Mouse (Mus musculus) gonadal fat pad, adult 2 months (tissue): ENCODE data around the gene Ubl3. TPM values are rescaled to one million over a fixed set of nuclear protein-coding genes. Genes with fewer than 3 reads are reported as not detected.

ENCODE experiments used
- DNase-seq: peaks from one replicate; pipeline ENCODE4 v3.0.0-alpha.2; 2012; ENCODE audit warnings: low read depth
- polyA plus RNA-seq: library from polyadenylated mRNA; depleted of rRNA; stranded (reverse); fragments of >200 nt; gene quantifications from 2 replicates; pipeline ENCODE4 v1.2.3, GENCODE M21; 2012

Ubl3 gene
- polyA plus RNA-seq, 1 experiment, result 72.2 TPM

DNA sequence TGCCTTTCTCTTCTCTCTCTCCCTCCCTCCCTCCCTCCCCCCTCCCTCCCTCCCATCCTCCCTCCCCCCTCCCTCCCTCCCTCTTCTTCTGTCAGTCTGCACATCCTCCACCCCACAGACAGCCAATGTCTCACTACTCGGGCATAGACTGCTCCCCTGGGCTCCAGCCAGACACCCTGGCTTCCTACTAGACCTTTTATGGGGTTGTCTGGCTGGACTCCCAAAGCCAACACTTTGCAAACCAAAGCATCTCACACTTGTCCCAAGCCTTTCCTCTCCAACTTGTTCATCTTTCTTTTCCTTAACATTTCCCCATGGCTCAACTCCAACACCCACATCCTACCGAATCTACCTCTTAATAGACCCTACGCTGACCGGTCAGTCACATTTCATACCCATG is 10.7 kb upstream of the Ubl3 start:
- DNase-seq, result no peak

DNA sequence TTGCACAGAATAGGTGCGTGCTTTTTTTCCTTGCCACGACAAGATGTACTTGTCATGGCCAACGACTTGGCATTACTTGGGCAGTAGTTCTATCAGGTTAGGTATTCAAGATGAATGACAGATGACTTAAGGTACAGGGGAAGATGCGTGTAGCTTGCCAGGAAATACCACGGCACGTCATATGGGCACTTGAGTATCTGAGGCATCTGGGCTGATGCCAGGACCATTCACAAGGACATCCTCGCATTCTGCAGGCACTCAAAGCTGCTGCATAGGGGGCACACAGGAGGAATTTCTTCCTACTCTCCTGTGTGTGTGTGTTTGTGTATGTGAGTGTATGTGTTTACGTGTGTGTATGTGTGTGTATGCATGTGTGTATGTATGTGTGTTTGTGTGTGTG is 9.6 kb upstream of the Ubl3 start:
- DNase-seq, result no peak

DNA sequence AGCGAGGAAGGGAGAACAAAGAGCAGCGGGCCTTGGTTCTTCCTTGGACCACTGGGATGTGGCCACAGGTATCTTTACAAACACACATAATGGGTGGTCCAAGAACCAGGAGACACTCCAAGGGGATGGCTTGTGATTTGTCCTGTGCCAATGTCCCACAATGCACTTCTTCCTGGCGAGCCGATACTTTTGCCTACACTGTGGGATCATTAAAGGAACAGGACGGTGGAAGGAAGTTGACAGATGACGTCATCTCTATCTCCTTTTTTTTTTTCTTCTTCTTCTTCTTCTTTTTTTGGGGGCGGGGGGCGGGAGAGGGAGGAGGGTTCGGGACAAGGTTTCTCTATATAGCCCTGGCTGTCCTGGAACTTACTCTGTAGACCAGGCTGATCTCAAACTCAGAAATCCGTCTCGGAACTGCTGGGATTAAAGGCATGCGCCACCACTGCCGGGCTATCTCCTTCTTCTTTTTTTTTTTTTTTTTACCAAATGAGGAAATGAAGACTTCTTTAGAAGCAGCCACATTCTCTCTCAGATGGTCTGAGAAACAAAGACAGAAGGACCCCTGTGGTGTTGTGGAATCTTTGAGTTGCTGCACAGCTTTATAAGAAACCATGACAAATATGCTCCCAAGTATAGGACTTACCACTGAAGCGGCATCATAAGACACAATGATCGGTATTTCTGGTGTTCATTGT is 6.8 kb upstream of the Ubl3 start:
- DNase-seq, result no peak

DNA sequence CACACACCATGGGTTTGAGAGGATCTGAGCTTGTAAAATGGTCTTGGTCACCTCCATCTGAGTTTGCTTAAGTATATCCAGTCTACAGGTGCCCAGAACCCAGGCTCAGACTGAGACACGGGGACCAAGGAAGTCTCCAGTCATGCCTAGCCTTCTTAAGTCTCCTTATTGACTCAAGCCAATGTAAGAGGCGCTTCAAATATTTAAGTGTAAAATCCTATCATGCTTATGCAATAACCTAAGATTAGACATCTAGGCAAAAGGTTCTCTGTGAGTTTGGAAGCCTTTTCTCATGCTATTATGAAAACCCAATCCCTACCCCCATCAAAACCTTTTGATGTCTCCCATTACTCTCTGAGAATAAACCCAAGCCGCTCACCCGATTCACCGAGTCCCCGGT is 5.9 kb upstream of the Ubl3 start:
- DNase-seq, result no peak

DNA sequence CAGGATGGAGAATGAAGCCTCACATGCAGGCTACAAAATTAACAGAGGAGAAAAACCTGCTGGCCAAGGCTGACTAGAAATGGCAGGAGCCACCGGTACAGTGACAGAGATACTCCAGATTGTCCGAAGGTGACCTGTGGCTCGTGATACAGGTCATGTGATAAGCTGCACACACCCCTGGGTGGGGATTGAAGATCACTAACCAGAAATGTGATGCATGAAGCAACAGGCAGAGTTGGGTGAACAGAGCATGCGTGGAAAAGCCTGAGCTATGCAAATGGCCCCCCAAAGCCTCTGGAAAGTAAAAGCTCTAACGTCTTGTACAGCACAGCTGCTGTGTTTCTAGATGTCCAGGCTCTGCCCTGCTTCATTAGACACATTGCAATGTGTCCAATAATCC is 3.9 kb upstream of the Ubl3 start:
- DNase-seq, result no peak

DNA sequence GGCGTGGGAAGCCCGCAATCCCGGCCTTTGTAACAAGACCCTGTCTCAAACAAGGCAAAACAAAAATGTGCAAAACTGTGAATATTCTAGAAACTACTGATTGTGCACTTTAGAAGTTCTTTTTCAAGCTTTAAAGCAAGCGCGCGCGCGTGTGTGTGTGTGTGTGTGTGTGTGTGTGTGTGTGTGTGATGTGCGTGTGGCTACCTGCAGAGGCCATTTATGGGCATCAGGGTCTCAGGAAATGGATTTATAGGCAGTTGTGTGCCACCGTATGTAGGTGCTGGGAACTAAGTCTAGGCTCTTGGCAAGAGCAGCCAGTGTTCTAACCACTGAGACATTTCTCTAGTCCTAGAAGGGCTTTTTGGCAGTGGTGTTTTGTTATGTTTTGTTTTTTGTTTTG is 2.6 kb upstream of the Ubl3 start:
- DNase-seq, result no peak

DNA sequence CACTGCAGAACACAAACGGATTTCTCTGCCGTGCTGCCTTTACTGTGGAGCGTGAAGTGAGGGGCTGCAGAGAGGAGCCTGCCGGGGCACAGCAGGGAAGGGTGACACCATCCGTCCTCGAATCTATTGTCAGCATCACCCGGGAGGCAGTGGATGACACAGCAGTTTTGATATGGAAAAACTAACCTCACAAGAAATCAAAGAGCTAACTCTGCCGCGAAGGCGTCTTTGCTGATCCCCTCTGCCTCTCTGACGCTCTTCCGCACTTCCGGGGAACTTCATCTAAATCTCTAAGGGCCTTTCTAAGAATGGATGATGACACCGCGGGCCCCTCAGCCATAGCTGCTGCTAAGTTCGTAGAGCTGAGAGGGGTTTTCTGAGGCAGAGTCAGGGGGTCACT is 2.1 kb upstream of the Ubl3 start:
- no peak for DNase-seq

DNA sequence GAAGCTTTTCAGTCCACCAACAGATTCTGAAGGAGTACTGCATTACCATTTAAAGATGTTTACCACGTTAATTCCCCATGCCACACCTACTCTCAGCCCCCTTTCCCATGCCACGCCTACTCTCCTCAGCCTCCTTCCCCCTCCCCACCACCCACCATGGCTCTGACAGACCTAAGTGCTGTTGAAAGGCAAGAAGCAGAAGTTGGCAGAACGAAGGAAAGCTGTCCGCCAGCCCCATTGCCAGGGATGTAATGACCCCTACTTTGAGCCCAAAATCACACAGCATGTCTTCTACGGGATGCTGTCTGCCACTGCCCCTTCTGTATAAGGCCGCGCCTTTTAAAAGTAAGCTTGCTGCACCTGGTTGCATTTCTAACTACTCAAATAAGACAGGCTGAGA is 1.7 kb upstream of the Ubl3 start:
- DNase-seq, result no peak

DNA sequence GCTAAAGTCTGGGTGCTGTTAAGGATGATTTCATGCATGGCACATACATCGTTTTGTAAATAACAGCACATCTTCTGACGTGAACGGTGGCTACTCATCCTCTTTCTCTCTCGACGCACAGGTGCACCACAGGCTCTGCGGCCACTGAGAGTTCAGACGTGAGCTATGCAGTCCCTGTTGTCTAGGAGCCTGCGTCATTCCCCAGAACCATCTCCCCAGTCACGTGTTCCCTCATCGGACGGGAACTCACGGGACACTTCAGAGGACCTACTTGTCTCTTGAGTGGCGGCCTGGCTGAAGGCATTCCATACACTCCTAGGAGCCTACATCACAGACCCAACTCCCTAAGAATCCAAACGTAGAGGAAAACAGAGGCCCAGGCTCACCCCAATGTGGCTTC is 1.1 kb upstream of the Ubl3 start:
- DNase-seq, result no peak

DNA sequence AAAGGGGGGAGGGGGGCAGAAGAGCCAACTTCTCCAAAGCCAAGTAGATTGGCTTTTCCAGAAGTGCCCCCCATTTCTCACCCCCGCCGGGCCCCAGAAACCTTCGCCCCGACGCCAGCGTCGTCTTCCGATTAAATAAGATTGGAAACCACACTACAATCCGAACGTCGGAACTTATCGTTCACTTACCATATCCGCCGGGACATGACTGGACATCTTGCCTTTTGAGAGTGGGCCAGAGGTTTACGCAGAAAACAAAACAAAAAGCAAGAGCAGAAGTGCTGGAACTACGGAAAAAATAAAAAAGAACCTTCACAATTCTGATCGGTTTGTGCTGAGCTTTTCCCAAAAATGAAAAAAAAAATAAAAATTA is 839 bp downstream of the Ubl3 start:
- DNase-seq, result no peak

DNA sequence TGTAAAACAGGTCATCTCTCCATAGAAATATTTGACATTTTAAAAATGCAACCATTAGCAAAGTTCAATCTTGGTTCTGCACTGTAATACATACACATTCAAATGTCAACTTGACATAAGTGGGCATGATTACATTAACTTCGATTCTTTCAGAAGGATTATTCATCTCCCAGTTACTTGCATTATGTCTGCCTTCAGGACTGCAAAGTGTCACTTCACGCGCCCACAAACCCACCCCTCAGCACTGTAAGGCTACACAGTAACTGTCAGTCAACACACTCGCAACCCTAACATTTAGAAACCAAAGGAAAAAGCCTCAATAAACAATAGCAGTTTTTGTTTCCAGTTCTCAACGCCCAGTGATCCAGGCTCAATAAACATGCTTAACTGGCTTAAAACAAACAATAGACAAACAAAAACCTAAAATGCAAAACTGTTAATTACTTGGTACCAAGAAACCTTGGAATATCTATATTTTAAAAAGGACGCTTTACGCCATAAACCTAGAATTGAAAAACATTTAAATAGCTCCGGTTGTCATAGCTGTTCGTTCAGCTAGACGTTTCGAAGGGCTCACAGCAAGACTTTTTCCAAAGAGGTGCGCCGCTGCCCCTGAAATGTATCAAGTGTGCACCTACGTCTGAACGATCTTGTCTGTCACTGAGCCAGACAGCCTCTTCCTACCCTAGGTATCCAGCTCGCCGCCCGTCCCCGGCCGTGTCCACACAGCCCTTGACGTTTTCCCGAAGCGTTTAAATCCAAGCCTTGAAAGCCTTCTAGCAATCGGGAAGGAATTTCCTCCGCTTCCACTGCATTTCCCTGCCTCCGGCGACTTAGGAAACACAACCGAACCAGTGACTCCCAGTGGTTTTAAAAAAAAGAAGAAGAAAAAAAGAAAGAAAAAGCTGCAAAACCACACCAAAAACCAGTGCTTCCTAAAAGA is 1.5 kb downstream of the Ubl3 start:
- no peak for DNase-seq

DNA sequence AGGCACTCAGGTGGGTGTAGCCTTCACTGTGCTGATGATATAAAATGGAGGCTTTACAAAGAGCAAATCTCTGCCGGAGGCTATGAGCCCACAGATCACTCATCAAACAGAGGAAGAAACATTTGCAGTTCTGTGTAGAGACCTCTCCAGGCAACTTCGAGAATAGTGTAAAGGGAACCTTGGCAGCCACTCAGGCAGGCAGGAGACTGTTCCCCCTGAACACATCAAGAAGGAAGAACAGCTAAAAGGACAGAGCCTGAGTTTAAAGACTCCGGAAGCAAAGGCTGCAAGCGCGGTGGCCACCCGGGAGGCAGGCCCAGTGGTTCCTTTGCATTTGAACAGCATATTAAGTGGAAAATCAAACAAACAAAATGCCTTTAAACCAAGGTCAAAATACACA is 2.2 kb downstream of the Ubl3 start:
- no peak for DNase-seq

DNA sequence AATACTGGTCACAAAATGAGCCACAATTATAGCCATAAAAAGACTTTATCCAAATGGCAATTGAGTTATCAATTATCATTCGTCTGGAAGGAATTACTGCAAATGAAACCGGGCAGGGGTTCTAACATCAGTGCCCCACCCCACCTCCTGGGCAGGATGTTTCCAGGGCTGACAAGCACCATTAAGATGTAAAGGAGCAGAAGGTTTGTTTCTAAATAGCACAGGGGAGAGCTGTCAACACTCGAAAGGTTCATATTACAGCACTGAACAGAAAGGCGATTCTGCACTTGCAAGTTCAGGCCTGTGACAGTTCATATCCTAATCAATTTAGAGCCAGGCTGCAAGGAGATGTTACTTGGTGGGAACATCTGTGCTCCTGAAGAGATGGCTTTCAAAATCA is 3.3 kb downstream of the Ubl3 start:
- no peak for DNase-seq

DNA sequence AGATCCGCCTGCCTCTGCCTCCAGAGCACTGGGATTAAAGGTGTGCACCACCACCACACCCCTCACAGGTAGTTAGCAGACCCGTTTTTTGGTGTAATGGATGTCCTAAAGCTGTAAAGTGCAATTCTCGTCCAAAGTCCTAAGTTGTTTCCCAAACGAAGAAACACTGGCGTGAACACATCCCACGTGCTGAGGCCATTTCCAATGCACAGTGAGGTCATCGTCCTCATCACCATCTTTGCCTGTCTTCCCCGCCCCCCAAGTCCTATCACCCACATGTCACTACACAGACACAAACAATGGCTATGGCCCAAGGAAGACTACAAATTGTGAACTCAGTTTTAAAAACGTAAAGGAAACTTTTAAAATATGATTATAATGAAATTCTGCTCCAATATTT is 4.0 kb downstream of the Ubl3 start:
- DNase-seq, result no peak

DNA sequence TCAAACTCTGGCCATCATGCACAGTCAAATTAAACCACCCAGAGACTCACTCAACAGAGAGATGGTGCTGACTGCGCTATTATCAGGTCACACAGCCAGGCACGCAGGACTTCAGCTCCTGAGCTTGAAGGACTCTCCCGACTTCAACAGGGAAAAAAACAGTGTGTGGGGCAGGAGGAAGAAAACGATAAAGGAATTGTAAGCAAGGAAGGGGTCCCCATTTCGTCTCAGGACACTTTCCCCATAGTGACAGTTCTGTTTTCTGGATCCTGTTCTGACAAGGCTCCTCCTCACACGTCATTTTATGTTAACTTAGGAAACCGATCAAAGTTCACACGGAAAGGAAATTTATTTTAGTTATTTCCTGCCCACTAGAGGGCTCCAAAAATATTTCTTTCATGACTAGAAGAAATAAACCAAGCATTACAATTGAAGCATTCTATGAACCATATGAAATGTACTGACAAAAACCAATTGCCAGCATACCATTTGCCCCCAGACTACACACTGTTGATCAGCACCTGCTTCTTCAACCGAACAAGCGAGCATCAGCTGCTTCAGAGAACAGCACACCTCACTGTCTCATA is 4.6 kb downstream of the Ubl3 start:
- DNase-seq, result no peak

DNA sequence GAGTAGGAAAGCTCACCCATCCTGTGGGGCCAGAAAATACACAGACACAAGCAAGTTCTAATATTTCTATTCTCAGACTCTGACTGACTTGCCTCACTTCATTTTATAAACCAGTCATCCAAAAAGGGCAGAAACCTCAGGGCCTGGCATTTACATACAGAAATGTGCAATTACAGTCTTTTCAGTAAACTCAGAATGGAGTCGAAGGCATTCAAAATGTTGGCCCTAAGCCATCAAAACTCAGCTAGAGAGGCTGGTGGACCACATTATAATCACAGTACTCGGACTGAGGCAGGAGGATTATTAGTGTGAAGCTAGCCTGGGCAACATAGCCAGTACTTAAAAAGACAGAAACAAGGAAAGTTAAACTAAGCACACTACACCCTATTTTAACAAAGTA is 5.6 kb downstream of the Ubl3 start:
- DNase-seq, result no peak

DNA sequence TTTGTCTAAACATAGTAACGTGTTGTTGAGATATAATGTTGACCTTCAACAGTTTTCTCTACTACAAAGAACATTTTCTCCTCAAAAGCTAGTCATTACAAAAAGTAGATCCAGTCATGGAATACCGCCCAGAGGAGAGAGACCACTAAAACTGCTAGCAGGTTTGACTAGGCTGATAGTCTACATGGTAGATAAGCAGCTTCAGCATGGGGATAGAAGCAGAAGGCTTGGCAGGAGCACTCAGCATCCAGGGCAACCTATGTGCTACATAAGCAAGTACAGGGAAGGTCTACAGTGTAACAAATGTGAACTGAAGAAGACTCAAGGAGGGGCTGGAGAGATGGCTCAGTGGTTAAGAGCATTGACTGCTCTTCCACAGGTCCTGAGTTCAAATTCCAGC is 7.9 kb downstream of the Ubl3 start:
- DNase-seq, result no peak

DNA sequence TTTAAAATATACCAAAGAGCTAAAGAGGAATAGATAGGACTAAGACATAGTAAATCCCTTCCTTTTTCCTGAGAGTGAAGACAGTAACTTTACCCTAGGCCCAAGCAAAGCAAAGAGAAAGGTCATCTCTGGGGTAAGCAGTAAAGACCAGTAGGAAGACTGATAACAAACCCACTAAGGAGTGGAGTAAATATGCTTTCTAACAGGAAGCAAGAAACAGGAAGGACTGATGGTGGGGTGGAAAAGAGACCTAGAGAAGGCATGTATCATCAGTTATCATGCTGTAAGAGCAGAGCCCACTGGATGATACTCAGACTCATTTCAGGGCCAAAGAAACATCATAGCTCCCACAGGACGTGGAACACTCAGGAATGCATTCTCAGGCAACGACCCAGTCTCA is 10.4 kb downstream of the Ubl3 start:
- no peak for DNase-seq

DNA sequence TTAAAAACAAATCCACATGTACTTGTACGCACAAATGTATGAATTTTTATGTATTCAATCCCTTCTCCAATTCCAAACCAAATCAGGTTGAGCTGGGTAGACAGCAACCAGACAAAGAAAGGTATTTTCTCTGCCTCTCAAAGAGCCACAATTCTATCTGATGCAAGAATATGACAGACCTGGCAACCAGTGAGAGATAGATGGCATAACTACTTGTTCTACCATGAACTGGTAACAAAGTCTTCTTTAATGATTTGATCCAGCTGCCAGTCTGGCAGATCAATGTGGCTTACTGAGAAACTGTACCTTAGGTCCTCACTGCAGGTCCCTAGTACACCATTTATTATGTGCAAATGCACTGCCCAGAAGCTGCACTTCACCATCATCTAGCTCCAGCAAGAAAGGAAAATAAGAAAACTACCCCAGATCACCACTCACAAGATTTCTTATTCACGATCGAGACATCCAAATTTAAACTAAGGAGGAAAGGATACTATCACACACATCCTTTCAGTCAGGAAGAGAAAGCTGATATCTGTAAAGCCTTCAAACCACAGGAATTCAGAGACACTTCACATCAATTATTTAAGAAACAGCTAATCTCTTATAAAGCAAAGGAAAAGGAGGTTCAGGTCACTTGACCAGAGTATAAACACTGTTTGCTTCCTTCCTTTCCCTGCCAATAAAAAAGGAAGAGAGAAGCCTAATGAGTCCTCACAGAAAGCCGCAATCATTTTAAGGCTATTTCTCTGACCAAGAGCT is 16.7 kb downstream of the Ubl3 start:
- DNase-seq, result no peak

DNA sequence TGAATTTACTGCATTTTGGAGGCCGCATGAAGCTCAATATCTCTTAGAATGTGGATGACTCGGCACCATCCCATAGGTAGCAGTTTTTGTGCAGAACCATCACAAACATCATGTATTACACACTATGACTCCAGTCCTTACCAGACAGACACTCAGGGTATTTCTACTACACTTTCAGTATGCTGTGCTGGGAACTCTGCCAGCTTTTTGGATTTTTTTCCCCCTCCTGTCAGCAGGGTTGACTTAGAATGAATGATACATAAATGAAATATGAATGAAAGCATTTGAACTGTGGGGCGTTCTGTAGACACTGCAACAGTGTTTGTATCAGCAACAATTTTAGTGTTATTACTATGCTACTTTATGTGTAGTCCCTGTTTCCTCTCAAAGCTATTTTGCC is 17.9 kb downstream of the Ubl3 start:
- no peak for DNase-seq

DNA sequence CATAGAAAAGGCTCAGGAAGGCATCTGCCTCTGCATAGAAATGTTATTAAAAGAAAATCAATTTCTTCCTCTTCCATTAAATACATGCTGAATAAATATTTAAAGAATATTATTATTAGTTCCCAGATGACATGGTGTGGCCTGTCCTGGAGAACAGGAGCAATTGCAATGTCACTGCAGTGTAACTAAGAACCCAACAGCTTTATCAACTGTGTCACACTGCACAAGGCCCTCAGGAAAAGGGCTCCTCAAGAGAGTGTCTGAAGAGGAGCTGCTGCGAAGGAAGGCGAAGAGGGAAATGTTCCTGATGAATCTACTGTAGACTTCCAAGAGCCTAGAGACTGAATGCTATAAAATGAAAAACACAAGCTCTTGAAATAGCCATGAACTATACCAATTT is 18.7 kb downstream of the Ubl3 start:
- no peak for DNase-seq

DNA sequence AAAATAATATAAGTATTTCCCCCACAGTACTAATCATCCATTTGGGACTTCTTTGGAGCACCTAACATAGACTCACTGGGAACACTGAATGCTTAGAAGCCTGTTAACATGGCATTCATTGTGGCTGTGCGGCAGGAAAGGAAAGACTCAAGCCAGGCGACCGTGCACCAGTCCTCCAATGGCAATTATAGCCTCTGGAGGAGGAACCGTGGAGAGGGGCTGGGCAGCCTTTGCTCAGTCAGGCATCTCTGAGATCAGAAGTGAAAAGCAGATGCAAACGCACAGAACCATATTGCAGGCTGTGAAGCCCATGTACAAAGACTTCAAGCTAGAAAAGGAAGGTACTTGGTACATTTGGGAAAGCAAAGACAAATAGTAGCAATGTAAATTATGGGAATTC is 20.4 kb downstream of the Ubl3 start:
- DNase-seq, result no peak
